Mouse (Mus musculus) hindbrain, embryonic 13.5 days (tissue): ENCODE data around the gene Afdn. TPM values are rescaled to one million over a fixed set of nuclear protein-coding genes. Genes with fewer than 3 reads are reported as not detected.
A peak's percentile ranks its signal among the peaks of the same experiment; 100 is the strongest.

ENCODE experiments used
- ATAC-seq: fragments of 200-750 bp; cut with Nextera tagmentation; 2 replicates; pipeline ENCODE4 v1.8.0; 2017; ENCODE audit warnings: moderate TSS enrichment; ENCODE audit not compliant: low FRiP score
- H3K27ac ChIP-seq: fragments of 300-500 bp; sonication (generic); 2 replicates; pipeline ENCODE4 v1.5.1; 2015; ENCODE audit warnings: inconsistent platforms, mild to moderate bottlenecking, moderate library complexity
- H3K27me3 ChIP-seq: fragments of 300-500 bp; sonication (generic); 2 replicates; pipeline ENCODE4 v1.6.1; 2015; ENCODE audit warnings: mild to moderate bottlenecking, inconsistent platforms
- H3K36me3 ChIP-seq: fragments of 300-500 bp; sonication (generic); 2 replicates; pipeline ENCODE4 v1.6.1; 2015; ENCODE audit warnings: mild to moderate bottlenecking, inconsistent platforms
- H3K4me1 ChIP-seq: fragments of 300-500 bp; sonication (generic); replicated peaks from 2 replicates; pipeline ENCODE4 v1.6.1; 2015; ENCODE audit warnings: inconsistent platforms
- H3K4me2 ChIP-seq: fragments of 300-500 bp; sonication (generic); 2 replicates; pipeline ENCODE4 v1.6.1; 2015; ENCODE audit warnings: inconsistent platforms, mild to moderate bottlenecking, moderate library complexity
- H3K4me3 ChIP-seq: fragments of 300-500 bp; sonication (generic); 2 replicates; pipeline ENCODE4 v1.5.1; 2015; ENCODE audit warnings: mild to moderate bottlenecking, inconsistent platforms
- H3K9ac ChIP-seq: fragments of 300-500 bp; sonication (generic); 2 replicates; pipeline ENCODE4 v1.6.1; 2015; ENCODE audit warnings: mild to moderate bottlenecking, inconsistent platforms
- H3K9me3 ChIP-seq: fragments of 300-500 bp; sonication (generic); 2 replicates; pipeline ENCODE4 v1.6.1; 2016; ENCODE audit warnings: inconsistent platforms
- WGBS: fragments of 180-500 bp; shearing (Covaris S2); methylation state at CpG from one replicate; pipeline ENCODE4 v1.1.7; 2015; 5-methylcytosine and 5-hydroxymethylcytosine counted together
- polyA plus RNA-seq: library from polyadenylated mRNA; unstranded; fragments of >200 nt; fragmentation: Nextera tagmentation; extraction: Ambion mirVana; gene quantifications from 2 replicates; pipeline ENCODE4 v1.2.1, GENCODE M21; 2015

Afdn gene
- polyA plus RNA-seq, 1 experiment from 2014 or later = 136 TPM

DNA sequence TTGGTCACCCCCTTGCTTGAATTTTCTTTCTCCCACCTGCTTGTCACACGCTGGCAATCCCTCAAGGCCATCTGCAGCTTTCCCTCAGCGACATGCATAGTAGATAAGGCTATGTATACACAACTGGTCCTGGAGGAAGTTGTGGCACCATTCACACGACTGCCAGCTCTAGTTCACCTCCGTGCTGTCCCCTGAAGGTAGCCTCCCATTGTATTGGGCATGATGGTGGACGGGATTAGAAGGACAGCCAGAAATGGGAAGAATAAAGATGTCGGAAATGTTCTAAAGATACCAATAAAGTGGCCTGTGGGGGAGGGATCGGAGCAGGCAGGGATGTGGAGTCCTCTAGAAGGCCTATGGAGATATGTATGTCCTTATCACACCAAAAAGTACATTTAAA lies 18.7 kb upstream of the Afdn start:
- Histone ChIP-seq H3K36me3 (no peaks in the 10 kb centered on the region), H3K4me1 (peaks cover 33% of the 10 kb centered on the region), H3K9ac (no peak overlapping the region), H3K4me3 (no peak overlapping the region), H3K27me3 (no peaks in the 10 kb centered on the region), H3K4me2 (no peak overlapping the region), H3K9me3 (no peaks in the 10 kb centered on the region), H3K27ac (no peak overlapping the region)
- no peak for ATAC-seq
- whole genome bisulfite sequencing = 88% methylated on average over 7 of the region's 7 CpGs

DNA sequence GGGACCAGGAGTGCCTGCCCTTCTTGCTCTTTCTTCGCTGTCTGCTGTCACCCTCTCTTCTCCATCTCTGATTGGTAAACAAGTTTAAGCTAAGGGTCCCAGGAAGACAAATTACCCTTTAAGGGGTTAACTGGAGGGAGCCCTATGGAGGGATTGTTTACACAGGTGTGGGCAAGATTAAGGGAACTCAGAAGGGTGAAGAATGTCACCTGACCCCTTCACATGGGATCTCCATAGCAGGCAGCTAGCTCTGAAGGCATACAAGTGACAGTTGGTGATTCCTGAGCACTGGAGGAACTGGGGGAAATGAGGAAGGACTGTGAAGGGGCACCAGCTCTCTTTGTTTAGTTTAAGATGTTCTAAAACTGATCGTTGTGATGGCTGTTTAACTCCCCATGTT lies 18.0 kb upstream of the Afdn start:
- Histone ChIP-seq H3K9ac (no peak overlapping the region), H3K9me3 (no peaks in the 10 kb centered on the region), H3K27me3 (no peaks in the 10 kb centered on the region), H3K4me1 (peaks cover 30% of the 10 kb centered on the region), H3K4me3 (no peak overlapping the region), H3K36me3 (no peaks in the 10 kb centered on the region), H3K4me2 (no peak overlapping the region), H3K27ac (no peak overlapping the region)
- WGBS = 44% methylated on average over 2 of the region's 2 CpGs
- ATAC-seq = no peak

DNA sequence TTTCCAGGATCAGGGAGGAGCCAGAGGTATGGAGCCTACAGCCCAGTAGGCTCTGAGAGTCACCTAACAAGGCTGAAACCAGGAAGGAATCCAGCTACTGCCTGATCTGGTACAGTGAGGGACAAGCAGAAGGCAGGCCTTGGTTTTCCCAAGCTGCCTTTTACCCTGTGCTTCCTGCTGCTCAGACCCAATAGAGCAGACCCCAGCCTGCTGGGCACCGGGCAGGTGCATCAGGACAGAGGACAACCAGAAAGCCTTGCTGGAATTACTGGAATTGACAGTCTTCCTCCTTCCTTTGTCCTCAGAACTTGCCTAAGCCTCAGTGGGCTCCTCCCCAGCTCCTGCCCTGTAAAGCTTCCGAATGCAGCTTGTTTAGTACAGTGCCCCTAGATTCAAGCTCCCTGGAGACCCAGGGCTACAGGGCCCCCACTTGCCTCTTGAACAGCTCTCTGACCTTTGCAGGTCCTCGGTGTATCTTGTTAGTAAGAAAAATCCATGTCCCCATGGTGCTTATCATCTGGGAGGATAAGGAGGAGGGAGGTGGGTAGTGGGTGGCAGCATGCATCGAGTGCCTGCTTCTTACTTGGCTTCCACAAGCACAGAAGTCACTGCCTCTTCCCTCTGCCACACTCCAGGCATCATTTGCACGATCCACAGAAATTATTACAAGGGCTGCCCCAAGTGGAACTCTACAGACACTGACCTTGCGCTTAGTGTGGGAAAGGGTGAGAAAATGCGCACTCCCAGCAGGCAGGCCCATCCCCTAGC lies 17.2 kb upstream of the Afdn start:
- H3K4me2 ChIP-seq = no peak overlapping the region
- no peak for ATAC-seq
- 54% methylated on average over 7 of the region's 7 CpGs for WGBS
- no peaks in the 10 kb centered on the region for H3K9me3 ChIP-seq
- H3K36me3 ChIP-seq = no peaks in the 10 kb centered on the region
- peaks cover 25% of the 10 kb centered on the region for H3K4me1 ChIP-seq
- no peak overlapping the region for H3K4me3 ChIP-seq
- H3K9ac ChIP-seq = 0 out of 2 replicates have a peak overlapping the region, but pooled peaks have one; percentile 5
- H3K27me3 ChIP-seq = no peaks in the 10 kb centered on the region
- no peak overlapping the region for H3K27ac ChIP-seq

DNA sequence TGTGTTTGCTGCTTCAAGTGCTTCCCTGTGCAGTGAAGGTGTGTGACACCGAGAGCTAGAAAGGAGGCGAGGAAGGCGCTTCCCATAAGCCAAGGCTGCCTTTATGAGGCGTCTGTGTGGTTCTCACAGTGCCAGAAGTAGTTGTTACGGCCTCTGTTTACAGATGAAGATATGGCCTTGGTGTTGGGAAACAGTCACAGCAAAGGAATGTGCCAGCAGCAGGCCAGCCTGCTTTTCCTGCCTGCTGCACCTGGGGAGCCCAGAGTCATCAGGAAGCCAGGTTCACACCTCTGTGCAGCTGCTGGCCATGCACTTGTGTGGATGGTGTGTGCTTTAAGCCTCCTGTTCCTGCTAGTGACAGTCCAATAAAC lies 16.6 kb upstream of the Afdn start:
- H3K36me3 ChIP-seq = no peaks in the 10 kb centered on the region
- peaks cover 25% of the 10 kb centered on the region for H3K4me1 ChIP-seq
- H3K27me3 ChIP-seq = no peaks in the 10 kb centered on the region
- H3K9ac ChIP-seq = 0 out of 2 replicates have a peak overlapping the region, but pooled peaks have one; percentile 5
- no peak for ATAC-seq
- H3K4me3 ChIP-seq = no peak overlapping the region
- H3K4me2 ChIP-seq = no peak overlapping the region
- 53% methylated on average over 5 of the region's 5 CpGs for WGBS
- no peaks in the 10 kb centered on the region for H3K9me3 ChIP-seq
- H3K27ac ChIP-seq = no peak overlapping the region

DNA sequence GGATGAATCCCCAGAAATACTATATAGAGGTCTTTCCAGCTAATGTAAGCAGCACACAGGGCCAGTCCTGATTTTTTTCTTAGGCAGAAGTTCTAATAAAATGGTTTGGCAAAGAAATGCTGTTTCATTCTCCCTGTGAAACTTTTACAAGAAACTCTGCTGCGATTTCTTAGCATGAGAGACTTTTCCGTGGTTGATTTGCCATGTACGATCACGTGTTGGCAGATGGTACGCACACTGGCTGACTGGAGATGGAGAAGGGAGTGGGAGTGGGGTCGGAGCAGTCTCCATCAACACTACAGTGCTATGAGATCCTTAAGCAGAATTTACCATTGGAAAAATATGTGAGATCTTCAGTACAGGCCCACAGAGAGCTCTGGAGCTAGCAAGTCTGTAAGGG lies 16.1 kb upstream of the Afdn start:
- Histone ChIP-seq H3K9me3 (no peaks in the 10 kb centered on the region), H3K27ac (no peak overlapping the region), H3K9ac (no peak overlapping the region), H3K36me3 (no peaks in the 10 kb centered on the region), H3K4me3 (no peak overlapping the region), H3K4me1 (peaks cover 25% of the 10 kb centered on the region), H3K27me3 (no peaks in the 10 kb centered on the region), H3K4me2 (no peak overlapping the region)
- ATAC-seq = no peak
- WGBS = 79% methylated on average over 6 of the region's 6 CpGs

DNA sequence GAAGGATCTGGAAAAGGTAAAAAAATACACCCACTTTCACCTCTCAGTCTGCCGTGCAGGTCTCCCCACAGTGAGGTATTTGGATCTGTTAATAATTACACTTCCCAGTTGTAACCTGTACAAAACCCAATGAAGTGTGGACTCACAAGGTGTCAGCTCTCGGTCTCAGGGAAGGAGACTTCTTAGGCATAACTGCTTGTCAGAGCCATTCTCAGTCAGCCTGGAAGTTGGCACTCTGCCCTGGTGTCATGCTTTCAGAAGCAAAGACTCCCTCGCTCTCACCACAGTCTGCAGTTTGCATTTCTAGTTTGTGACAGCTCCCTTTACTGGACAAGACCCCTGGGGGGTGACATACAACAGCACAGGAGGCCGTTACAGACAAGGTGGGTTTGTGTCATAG lies 15.5 kb upstream of the Afdn start:
- Histone ChIP-seq H3K9ac (no peak overlapping the region), H3K27me3 (no peaks in the 10 kb centered on the region), H3K4me2 (no peak overlapping the region), H3K9me3 (no peaks in the 10 kb centered on the region), H3K4me1 (peaks cover 25% of the 10 kb centered on the region), H3K4me3 (no peak overlapping the region), H3K27ac (no peak overlapping the region), H3K36me3 (no peaks in the 10 kb centered on the region)
- WGBS = 57% methylated on average over 4 of the region's 4 CpGs
- ATAC-seq = 0 out of 2 replicates have a peak, but pooled peaks have one; percentile 34

DNA sequence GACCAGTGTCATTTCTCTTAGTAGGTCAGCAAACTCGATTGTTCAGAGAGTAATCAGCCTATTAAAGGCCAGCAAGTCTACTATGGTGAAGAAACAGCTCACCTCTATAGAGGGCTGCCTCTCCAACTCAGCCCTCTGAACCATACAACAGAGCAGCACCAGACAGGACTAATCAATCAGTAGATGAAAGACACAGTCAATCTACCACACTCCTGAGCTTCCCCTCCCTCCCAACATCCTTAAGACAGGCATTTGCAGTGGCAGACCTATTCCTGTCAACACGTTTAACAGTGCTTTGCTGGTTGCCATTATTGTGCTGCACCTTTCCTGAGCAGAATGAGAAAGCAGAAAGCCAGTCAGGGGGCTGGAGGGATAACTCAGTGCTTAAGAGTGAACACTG lies 15.0 kb upstream of the Afdn start:
- peaks cover 25% of the 10 kb centered on the region for H3K4me1 ChIP-seq
- no peak overlapping the region for H3K4me3 ChIP-seq
- H3K4me2 ChIP-seq = no peak overlapping the region
- H3K9me3 ChIP-seq = no peaks in the 10 kb centered on the region
- 41% methylated on average over 2 of the region's 2 CpGs for WGBS
- no peaks in the 10 kb centered on the region for H3K36me3 ChIP-seq
- no peaks in the 10 kb centered on the region for H3K27me3 ChIP-seq
- peak; percentile 64; the same call in 1 of the 2 replicates for ATAC-seq
- 0 out of 2 replicates have a peak overlapping the region, but pooled peaks have one; percentile 40 for H3K27ac ChIP-seq
- H3K9ac ChIP-seq = no peak overlapping the region

DNA sequence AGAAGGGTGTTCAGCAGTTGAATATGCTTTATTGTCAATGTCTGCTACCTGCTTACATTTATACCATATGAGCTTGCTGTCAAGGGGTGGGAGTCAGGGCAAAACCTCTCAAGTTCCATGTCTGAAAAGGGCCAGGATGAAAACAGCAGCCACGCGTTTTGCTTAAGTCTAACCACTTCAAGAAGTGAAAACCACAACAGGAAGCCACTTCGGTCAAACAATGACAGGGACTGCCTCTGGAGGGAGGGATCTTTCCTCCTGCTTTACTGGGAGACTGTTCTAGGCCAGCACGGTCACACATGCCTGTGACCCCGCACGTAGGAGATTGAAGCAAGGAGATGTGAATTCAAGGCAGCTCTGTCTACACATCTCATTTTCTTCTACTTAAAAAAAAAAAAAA lies 14.0 kb upstream of the Afdn start:
- ATAC-seq = no peak
- 79% methylated on average over 6 of the region's 6 CpGs for WGBS

DNA sequence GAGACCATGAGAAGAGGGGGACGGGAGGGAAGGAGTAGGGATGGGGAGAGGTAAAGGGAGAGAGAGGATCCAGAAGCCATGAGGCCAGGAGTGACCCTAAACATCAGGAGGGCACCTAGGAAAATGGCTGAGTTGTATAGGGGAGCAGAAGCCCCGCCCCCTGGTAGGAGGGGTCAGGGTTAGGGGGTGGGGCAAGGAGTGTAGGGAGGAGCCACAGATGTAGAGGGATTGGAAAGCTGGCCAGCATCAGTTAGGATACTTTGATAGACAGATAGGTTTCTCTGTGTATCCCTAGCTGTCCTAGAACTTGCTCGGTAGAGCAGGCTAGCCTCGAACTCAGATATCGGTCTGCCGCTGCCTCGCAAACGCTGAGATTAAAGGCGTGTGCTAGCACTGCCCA lies 12.7 kb upstream of the Afdn start:
- Histone ChIP-seq H3K9ac (no peak overlapping the region), H3K9me3 (no peaks in the 10 kb centered on the region), H3K36me3 (no peaks in the 10 kb centered on the region), H3K27me3 (no peaks in the 10 kb centered on the region), H3K4me3 (no peak overlapping the region), H3K4me1 (peaks cover 25% of the 10 kb centered on the region), H3K27ac (no peak overlapping the region), H3K4me2 (no peak overlapping the region)
- WGBS = 88% methylated on average over 9 of the region's 9 CpGs
- ATAC-seq = no peak

More for the DNA sequence above, 14.0 kb upstream of the Afdn start:
- Histone ChIP-seq H3K27me3 (no peaks in the 10 kb centered on the region), H3K4me2 (no peak overlapping the region), H3K27ac (no peak overlapping the region), H3K4me1 (peaks cover 25% of the 10 kb centered on the region), H3K9ac (no peak overlapping the region), H3K9me3 (no peaks in the 10 kb centered on the region), H3K36me3 (no peaks in the 10 kb centered on the region), H3K4me3 (no peak overlapping the region)

DNA sequence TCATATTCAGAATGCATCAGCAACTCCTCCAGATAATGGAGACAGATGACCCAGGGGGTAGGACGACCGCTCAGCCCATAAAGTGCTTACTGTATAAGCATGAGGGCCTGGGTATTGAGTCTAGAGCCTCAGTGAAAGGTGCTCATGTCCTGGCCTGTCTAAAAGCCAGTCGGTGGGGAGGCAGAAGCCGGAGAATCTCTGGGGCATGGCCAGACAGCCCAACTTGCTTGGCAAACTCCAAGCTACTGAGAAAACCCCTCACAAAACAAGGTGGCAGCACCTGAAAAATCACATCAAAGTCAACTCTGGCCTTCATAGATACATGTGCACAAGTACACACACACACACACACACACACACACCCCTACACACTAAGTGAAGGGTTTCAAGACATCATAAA lies 11.3 kb upstream of the Afdn start:
- H3K27me3 ChIP-seq = no peaks in the 10 kb centered on the region
- H3K9ac ChIP-seq = no peak overlapping the region
- no peak overlapping the region for H3K4me3 ChIP-seq
- H3K36me3 ChIP-seq = no peaks in the 10 kb centered on the region
- H3K4me1 ChIP-seq = peaks cover 13% of the 10 kb centered on the region
- no peak for ATAC-seq
- no peak overlapping the region for H3K27ac ChIP-seq
- no peaks in the 10 kb centered on the region for H3K9me3 ChIP-seq
- 83% methylated on average over 4 of the region's 4 CpGs for WGBS
- H3K4me2 ChIP-seq = no peak overlapping the region

DNA sequence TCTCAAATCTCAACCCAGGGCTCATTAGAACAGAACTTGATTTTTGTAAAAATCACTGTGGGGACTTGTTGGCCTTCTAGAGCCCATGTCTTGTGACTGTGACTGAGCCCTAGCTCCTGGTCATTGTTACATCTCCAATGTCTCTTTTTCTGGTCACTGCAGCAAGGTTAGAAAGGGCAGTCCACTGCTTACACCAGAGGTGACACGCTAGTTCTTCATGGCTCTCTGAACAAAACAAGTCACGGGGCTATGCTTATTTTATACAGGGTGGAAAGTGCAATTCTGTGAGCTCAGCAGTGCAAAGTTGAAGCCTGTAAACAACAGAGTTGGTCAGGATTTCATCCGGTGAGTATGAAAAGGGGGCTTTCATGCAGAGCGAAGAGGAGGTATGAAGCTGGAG lies 6.4 kb upstream of the Afdn start:
- no peak overlapping the region for H3K4me3 ChIP-seq
- no peak for ATAC-seq
- 74% methylated on average over 4 of the region's 4 CpGs for WGBS
- H3K9ac ChIP-seq = no peak overlapping the region
- no peaks in the 10 kb centered on the region for H3K27me3 ChIP-seq
- no peak overlapping the region for H3K4me2 ChIP-seq
- no peaks in the 10 kb centered on the region for H3K9me3 ChIP-seq
- peaks cover 20% of the 10 kb centered on the region for H3K4me1 ChIP-seq
- H3K36me3 ChIP-seq = no peaks in the 10 kb centered on the region
- no peak overlapping the region for H3K27ac ChIP-seq

DNA sequence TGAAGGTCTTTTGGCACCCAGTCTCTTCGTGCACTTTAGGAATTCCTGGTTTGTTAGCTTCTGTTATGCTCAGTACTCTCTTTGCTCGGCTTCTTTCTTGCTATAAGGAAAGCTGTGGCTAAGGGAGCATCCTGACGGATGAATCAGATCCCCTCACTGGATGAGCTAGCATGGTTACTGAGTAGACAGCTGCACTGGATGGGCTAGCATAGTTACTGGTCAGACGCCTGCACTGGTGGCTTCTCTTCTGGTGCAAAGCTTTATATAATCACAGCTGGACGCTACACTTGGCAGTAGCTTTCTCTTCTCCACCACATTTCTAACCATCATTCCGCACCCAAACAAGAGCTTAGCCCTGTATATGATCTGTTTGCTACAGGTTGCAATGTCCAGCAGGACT lies 5.4 kb upstream of the Afdn start:
- WGBS = 77% methylated on average over 6 of the region's 6 CpGs
- H3K36me3 ChIP-seq = no peaks in the 10 kb centered on the region
- no peak overlapping the region for H3K4me2 ChIP-seq
- no peaks in the 10 kb centered on the region for H3K27me3 ChIP-seq
- peaks cover 24% of the 10 kb centered on the region for H3K4me1 ChIP-seq
- H3K4me3 ChIP-seq = no peak overlapping the region
- no peaks in the 10 kb centered on the region for H3K9me3 ChIP-seq
- H3K9ac ChIP-seq = no peak overlapping the region
- no peak for ATAC-seq
- H3K27ac ChIP-seq = no peak overlapping the region

DNA sequence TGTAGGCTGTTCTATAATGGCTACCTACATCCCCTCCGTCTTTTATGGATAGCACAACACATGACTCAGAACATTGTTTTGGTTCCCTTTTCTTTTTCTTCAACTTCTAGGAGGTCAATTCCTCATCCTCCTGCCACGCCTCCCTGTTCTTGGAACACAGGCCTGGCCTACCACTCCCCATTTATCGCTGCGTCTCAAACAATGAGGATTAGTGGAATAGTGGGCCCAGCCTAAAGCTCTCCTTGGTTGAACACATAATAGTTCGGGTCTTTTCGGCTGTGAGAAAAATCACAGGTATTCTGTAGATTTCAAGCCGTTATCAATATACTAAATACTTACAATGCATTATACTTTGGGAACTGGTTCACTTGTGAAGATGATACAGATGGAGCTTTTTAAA lies 1.8 kb upstream of the Afdn start:
- peak overlapping the region; percentile 96 for H3K9ac ChIP-seq
- H3K4me2 ChIP-seq = peak overlapping the region; percentile 74
- H3K9me3 ChIP-seq = no peaks in the 10 kb centered on the region
- 59% methylated on average over 7 of the region's 7 CpGs for WGBS
- H3K4me3 ChIP-seq = peak overlapping the region; percentile 98
- peaks cover 37% of the 10 kb centered on the region for H3K4me1 ChIP-seq
- H3K27ac ChIP-seq = peak overlapping the region; percentile 99
- H3K36me3 ChIP-seq = no peaks in the 10 kb centered on the region
- no peaks in the 10 kb centered on the region for H3K27me3 ChIP-seq
- ATAC-seq = no peak
